Mouse (Mus musculus): ENCODE measurements at regions not wholly inside any gene's neighbourhood (a gene's known extent, or its start where the extent isn't known, plus 50 kb on each side); places are given as distances from the start of the nearest gene placed in this dataset.

DNA sequence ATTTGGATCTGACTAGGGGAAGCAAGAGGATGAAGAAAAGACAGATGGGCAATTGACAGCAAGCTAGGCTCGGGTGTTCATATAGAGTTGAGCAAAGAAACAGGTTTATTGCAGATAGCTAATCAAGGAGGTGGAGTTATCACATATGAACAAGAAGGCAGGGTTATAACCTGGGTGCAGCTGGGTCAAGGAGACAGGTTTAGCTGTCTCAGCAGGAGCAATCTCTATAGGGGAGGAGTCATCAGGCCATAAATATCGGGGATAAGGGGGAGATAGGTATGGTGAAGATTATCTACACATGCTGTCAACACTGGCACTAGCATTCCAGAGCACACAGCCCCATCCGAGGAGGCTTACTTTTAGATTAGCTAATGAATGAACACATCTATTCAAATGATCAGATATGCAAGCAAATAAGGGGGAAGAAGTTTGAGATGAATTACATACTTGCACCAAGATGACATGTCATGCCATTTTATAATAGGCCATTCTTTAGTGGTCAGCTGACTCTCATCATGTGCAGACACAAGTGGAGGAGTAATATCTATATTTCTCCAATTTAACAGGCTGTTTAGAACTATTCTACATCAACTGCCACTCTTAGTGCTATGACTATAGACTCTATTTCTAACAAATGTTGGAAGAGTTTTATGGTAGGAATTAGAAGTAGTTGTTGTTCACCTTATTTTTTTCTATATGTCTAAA, 76.9 kb downstream of the Lhx9 start:
- DNase-seq (ENCODE audit: low spot score), result no peak

- DNase-seq (ENCODE audit: low spot score), result no peak
Observed at GRCm38 (mm10) chr1:138762876-138763275, 85.5 kb downstream of the Lhx9 start.

DNA sequence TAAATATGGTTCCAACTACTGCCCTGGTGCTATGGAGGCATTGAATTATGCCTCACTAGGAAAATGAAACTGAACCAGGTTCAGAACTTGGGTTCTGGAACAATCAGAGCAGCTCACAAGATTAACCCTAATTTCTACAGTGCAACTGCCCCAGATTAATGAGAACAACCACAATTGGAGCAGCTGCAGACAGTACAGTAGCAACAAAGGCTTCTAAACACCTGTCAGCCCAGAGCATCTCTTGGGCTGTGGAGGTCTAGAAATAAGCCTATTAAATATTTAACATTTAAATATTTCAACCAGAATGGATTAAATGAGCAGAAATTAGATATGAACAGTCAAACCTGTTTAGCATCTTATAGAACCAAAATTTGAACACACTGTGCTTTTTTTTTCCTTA, 90.6 kb downstream of the Lhx9 start:
- DNase-seq (ENCODE audit: low spot score), result peak; percentile 20

DNA sequence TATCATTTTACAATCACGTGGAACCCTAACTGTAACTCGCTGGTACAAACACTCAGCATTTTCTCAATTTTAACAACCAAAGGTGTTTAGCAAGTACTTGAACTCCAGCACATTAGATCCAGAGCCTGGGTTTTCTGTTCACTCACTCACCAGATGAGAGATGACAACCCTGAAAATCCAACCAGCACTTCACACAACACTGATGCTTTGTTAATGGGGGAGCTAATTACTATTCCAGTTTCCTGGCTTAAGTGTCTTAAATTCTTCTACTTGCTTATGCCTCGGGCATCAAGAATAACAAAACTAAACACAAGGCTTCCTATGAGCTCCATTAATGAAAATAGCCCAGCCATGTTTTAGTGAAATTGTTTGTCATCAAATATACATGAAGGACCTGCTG, 113.4 kb upstream of the Nek7 start:
- DNase-seq (ENCODE audit: low spot score), result no peak

- no peak for DNase-seq (ENCODE audit: low spot score)
Observed at GRCm38 (mm10) chr1:138731008-138731407, 111.1 kb upstream of the Nek7 start.

DNA sequence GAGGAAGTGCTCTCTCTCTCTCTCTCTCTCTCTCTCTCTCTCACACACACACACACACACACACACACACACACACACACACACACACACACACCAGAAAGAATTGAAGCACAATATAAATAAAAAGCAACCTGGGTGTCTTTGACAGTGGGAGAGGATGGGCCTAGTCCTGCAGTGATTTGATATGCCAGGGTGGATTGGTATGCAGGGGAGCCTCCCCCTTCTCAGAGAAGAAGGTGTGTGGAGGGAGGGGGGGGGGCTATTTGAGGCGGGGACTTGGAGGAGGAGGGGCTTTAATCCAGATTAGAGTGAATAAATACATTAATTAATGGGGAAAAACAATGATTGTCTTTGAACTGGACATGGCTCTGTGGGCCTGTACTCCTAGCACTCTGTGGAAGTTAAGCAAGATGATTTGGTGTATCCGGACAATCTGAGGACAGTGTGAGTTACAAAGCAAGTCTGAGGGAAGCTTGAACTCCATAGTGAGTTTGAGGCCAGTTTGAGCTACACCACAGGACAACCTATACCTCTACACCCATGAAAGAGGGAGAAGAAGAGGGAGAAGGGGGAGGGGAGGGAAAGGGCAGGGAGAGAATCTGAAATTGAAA, 109.3 kb upstream of the Nek7 start:
- no peak for DNase-seq (ENCODE audit: low spot score)

- DNase-seq (ENCODE audit: low spot score), result no peak
Observed at GRCm38 (mm10) chr1:138720728-138721127, 100.8 kb upstream of the Nek7 start.

DNA sequence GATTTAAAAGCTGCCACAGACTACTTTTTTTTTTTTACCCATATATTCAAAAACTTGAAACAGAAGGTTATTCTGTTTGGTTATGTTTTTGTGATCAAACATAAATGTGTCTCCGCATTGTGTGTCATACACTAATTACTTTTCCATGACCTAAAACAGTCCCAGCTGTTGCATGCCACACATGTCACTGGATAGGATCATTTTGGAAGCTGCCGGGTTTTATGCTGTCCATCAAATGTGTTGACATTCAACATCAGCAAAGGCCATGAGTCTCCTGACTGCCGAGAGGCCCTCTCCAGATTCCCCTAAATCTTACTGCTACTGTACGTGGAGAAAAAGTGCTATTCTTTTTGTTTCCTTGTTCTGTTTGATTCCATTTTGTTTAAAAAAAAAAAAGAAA, 99.4 kb upstream of the Nek7 start:
- DNase-seq (ENCODE audit: low spot score), result no peak

DNA sequence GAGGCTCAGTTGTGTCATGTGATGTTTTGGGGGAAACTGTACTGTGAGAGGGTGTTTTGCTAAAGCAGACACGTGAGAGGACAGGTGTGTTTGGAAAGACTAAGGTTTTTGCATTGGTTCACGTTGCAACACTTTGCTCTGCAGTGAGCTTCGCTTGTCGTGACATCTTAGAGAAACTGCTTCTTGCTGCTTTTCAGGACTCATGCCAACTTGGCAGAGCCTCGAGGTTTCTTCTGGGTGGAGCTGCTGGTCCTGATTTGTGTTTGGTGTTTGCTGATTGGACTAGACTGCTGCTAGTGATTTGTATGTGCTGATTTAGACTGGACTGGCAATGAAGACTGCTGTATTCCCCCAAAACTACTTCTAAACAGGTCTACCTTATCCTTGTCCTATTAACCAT, 97.0 kb upstream of the Nek7 start:
- DNase-seq (ENCODE audit: low spot score), result no peak

DNA sequence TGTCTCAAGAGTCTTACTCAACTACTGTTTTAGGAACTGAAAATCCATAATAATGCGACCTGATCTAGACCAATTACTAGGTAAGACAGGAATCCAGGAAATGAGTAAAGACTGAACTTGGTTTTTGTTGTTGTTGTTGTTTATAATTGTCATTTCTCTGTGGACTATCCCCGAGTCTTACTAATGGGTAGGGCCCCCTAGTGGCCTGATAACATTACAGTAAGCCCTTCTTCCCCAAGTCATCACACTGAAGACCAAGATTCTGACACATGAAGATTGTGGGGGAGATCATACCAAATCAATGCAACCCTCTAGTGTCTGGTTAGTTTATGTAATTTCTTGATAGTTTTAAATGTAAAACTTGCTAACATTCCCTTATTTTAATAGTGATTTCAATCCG, 95.2 kb upstream of the Nek7 start:
- no peak for DNase-seq (ENCODE audit: low spot score)

DNA sequence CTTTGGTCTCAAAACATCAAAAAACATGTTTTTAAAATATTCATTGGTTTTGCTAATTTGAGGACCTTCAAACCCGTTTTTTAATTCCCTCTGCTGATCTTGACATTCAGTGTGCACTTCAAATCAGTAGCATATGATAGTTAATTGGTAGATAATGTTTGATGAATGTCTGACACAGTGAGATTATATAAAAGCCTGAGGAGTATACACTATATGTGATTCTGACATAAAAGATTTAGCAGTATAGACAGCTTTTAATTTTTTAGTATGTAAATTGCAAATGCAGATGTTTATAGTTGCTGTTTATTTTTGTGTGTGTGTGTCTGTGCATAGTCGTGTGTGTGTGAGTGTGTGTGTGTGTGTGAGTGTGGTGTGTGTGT, 89.3 kb upstream of the Nek7 start:
- DNase-seq (ENCODE audit: low spot score), result no peak

DNA sequence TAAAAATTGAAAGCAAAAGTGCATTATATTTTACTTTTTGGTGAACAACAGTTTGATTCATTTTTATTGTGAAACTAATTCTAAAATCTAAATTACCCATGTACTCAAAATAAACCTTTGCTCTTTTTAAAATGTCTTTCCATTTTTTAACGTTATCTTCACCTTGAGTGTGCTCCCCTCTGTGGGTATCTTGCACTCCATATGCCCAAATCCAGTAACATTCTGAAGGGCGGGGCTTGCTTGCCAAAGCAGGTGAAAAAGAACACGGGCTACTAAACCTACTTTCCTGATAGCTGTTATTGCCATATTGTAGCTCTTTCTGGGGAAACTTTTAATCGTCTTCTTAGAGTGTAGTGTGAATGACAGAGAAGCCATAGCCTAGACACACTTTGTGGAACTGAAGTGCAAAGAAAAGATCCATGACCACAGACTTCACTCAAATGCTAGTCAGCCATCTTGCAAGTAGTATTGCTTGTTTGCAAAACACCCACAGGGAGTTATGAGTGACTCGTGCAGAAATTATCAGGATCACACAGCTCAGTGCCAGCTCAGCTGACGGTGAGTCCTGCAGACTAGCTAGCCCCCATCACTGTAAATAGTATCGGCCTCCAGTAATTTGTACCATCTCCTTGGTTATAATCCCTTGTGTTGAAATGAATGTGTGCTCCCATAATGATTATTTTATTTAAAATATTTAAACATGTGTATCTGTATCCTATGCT, 88.7 kb upstream of the Nek7 start:
- no peak for DNase-seq (ENCODE audit: low spot score)

DNA sequence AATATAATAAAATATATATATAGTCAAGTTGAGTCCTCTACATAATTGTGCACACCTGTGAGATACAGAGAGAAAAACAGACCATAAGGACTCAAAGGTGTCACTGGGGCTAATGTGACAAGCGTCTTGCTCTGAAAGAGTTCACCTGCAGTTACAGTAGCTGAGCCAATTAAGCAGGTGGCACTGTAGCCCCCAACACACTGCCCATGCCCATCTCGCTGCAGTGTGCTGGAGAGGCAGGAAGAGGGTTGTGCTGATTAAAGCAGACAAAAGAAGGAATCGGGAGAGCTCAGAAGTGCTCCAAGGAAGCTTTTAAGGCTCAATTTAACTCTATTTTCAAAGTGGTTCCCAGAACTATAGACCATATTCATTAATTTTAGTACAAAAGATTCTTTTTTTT, 88.0 kb upstream of the Nek7 start:
- no peak for DNase-seq (ENCODE audit: low spot score)

- DNase-seq (ENCODE audit: low spot score), result peak; percentile 56
Observed at GRCm38 (mm10) chr1:138703291-138703690, 83.3 kb upstream of the Nek7 start.

- DNase-seq (ENCODE audit: low spot score), result no peak
Observed at GRCm38 (mm10) chr1:138689234-138689633, 69.3 kb upstream of the Nek7 start.

DNA sequence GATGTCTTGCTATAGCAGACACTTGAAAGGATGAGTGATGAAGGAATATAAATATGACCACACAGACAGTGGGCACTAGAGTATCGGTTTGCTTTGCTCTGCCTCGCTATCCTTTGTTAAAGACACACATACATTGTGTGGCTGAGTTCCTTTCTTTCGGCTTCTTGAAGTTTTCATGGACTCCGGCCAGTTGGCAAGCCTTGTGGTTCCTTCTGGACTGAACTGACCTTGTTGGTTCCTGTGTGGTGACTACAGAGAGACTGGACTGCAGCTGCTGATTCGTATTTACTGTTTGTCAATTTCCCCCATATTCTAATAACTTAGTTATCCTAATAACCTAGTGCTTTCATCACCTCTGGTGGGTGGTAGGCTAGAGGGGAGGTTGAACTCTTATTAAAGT, 66.8 kb upstream of the Nek7 start:
- no peak for DNase-seq (ENCODE audit: low spot score)

- DNase-seq (ENCODE audit: low spot score), result no peak
Observed at GRCm38 (mm10) chr1:138683711-138684110, 63.8 kb upstream of the Nek7 start.

- no peak for DNase-seq (ENCODE audit: low spot score)
Observed at GRCm38 (mm10) chr1:138681970-138682369, 62.0 kb upstream of the Nek7 start.

GRCm38 (mm10) chr1:138674199-138674598, 54.3 kb upstream of the Nek7 start:
- no peak for DNase-seq (ENCODE audit: low spot score)
